Mouse (Mus musculus) spleen, embryonic (tissue): ENCODE data around the gene Dmap1.

ENCODE experiments used
- CTCF ChIA-PET: fragments of 350-600 bp; sonication (Branson Sonifier 250); formaldehyde crosslinking; loops from one replicate; lab custom pipeline; 2022; lab: Charles Lee

The Dmap1 gene

DNA sequence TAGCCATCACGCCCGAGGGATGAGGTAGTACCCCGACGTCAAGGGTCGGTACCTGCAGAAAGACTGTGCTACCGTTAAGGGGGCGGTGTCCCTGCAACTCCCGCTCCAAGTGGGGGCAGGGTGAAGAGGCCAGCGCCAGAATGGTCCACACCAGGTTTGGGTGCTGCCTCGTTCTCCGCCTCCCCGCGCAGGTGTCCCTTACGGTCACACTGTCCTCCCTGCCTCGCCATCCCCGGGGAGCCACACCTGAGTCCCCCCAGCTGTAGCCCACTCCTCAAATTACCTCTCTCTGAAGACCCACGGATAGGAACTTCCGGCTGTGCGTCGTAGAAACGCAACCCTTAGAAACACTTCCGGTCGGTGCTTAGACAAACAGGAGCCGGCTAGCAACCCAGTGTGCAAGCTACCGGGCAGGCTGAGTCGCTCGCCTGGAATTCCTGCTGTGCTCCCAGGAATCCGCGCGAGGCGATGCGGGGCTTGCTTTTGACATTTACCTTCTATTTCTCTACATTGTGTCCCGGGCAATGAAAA, at the start of gene Dmap1:
TSS of gene Dmap1 (minus strand) at position 343 of the 531 bp plus-strand sequence.
- CTCF ChIA-PET = interaction anchor here (0.7 kb wide), 1 partner anchor 575 kb away, joined by 3 read pairs; no protein-coding TSS in a partner anchor

DNA sequence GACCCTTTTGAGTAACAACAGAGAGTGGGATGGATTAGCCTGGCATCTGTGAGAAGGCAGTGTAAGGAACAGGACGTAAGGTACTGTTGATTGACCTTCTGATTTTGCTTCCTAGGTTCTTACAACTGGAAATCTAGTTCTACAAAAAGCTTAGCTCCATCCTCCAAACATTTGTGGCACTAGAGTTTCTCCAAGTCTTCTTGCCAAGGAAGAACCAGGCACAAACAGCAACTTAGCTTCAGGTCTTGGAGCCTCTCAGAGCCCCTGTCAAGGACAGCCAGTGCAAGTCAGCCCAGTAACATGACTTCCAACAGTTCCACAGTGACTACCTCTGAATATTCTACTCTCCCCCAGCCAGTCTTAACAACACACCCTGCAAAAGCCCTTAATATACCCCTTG, 42.0 kb upstream of the Dmap1 start, which contains the start of gene Gm12845:
TSS of gene Gm12845 (plus strand) at position 301 of the 400 bp plus-strand sequence.
- CTCF ChIA-PET = no interaction called here

DNA sequence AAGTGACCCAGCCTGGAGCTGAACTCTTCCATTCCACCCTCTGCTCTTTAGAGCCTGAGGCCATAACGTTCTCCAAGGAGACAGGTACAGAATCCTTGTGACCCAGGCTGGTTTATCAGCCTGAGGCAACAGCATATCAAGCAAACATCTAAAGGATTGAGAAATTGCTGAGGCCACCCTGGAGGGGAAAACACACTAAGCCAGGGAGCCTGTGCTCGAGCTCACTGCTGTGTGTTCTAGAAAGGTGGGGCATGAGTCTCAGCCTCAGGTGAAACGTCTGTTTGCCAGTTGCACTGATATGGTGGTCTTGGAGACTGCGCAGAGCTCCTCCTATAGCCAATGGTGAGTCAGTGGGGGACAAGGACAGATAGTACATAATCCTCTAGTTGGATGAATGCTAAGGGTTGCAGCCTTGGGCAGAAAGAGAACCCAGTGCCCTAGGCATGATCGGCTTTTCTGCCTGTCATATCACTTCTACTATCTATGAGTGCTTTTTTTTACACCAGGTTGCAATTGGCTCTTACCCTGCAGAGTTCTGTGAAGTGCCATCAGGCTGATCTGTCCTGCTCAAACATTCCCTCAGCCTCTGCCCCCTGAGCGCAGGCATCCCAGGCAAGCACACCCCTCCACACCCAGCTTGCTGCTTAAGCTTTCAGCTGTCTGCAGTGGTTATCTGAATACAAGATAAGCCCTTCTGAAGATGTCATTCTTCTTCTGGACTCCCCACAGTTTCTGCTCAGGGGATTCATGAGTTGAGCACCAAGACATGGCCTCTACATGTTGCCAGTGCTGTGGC, 31.4 kb upstream of the Dmap1 start:
- CTCF ChIA-PET = no interaction called here

DNA sequence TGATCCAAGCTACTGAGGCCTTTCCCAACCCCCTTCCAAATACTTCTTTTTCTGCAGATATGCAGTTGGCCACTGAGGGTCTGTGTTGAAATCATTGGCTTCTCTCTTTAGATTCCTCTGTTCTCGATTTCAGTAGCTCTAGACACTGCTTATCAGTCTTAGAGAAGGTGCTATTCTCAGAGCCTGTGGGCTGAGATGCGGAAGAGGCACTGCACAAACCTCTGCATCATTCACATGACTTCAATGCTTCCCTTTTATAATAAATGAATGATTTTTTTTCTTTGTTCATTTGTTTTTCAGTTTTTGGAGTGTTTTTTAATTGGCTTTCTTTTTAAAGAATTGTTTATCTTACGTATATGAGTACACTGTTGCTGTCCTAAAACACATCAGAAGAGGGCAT, 30.2 kb upstream of the Dmap1 start:
- CTCF ChIA-PET = no interaction called here

DNA sequence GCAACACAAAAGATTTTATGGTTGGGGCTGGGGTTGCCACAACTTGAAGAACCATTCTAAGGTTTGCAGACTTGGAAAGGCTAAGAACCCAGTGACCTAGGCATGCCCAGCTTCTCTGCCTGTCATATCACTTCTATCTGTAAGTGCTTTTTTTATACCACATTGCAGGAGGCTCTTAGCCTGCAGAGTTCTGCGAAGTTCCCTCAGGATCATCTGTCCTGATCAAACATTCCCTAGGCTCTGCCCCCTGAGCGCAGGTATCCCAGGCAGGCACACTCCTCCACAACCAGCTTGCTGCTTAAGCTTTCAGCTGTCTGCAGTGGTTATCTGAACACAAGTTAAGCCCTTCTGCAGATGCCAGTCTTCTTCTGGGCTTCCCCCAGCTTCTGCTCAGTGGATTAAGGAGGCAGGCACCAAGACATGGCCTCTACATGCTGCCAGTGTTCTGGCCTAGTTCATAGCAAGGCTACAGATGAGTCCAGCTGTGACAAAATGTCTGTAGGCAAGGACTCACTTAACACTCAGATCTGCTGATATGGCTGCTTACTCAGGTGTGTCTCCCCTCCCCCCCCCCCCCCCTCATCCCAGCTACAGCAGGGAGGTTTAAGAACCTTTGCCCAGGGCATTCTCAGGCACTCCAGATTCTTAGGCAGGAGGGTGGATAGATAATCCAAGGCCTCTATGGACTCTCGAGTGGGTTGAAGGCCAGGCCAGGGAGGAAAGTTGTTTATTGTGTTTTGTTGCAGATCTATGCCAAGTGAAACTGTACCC, 26.9 kb upstream of the Dmap1 start:
- CTCF ChIA-PET = interaction anchor here (0.7 kb wide), 1 partner anchor 158 kb away, joined by 3 read pairs; no protein-coding TSS in a partner anchor

DNA sequence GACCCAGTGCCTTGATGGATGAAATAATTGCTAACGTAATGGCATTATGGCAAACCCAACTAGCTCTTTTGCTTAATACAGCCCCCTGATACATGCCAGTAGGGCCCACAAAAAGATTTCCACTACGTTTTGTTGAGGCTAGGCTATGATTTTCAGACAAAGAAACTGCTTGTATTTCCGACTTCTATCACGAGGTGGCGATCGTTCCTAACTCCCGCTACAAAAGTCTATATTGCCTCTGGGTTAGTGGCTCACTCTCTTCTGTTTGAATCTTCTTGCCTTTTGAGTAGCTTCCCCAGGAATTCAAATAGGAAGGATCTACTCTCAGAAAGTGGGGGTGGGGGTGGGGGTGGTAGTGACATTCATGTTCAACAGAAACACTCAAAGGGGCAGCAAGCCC, 23.3 kb upstream of the Dmap1 start:
- CTCF ChIA-PET = interaction anchor here (0.5 kb wide), 1 partner anchor 51 kb away, joined by 6 read pairs; no protein-coding TSS in a partner anchor

DNA sequence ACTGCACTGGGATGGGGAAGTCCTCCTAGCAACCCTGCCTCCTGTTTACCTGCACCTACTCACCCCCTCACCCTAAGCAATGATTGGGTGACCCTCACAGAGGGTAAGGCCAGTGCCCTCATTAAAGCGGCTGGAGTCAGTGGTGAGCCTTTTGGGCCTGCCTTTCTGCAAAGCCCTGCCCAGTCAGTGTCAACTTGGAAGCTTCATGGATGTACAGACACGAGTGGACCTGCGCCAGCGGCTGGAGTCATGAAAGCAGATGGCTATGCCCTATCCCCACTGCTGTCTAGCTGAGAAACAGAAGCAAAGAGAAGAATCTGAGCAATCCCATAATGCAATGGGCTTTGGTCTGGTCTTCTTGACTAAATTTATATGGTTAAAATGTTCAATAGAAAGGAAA, 4.3 kb upstream of the Dmap1 start:
- CTCF ChIA-PET = no interaction called here

DNA sequence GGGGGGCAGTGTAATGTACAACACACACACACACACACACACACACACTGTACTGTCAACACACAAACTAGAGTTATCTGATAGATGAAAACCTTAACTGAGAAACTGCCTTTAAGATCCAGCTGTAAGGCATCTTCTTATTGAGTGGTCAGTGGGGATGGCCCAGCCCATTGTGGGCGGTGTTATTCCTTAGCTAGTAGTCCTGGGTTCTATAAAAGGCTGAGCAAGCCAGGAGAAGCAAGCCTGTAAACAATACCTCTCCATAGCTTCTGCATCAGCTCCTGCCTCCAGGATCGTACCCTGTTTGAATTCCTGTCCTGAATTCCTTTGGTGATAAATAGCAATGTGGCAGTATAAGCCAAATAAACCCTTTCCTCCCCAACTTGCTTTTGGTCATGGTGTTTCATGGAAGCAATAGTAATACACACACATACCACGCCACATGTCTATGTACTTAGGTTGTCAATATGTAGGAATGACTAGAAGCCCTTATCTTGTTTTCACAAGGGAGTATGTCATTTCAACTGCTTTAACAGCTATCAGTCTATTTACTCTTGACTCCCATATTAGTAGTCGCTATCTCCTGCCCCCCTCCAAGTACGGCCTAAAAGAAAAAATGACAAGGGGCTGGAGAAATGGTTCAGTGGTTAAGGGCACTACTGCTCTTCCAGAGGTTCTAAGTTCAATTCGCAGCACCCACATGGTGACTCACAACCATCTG, 1.1 kb upstream of the Dmap1 start:
- CTCF ChIA-PET = no interaction called here

DNA sequence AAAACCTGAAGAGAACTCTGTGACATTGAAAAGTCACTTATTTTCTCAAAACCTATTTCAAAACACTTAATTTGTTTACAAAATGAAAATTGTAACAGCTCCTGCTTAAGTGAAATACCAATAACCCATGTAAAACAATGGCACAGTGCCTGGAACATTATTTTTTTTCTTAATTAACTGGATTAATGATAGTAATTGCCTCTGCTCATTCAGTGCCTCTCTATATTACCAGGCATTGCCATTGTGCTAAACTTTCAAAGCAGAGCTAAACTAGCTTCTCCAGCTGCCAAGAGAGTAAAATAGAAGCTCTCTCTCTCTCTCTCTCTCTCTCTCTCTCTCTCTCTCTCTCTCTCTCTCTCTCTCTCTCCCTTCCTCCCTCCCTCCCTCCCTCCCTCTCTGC, 390 bp upstream of the Dmap1 start:
- CTCF ChIA-PET = no interaction called here

DNA sequence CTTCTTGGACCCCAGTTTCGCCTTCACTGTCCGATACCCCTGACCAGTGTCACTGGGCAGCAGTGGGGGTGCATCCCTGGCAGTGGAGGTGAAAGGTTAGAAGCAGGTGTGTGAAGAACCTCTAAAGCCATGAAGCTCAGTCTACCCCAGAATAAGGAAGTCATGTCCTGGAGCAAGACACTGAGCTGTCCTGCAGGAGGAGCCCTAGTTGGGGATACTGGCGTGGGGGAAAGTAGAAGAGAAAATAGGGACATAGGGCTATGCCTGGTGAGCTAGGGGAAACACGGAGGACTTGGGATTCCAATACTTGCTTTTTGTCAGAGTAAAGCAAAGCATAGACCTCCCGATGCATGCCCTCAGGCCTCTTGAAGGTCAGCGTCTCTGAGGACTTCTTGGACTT, 1.1 kb downstream of the Dmap1 start:
- CTCF ChIA-PET = no interaction called here

DNA sequence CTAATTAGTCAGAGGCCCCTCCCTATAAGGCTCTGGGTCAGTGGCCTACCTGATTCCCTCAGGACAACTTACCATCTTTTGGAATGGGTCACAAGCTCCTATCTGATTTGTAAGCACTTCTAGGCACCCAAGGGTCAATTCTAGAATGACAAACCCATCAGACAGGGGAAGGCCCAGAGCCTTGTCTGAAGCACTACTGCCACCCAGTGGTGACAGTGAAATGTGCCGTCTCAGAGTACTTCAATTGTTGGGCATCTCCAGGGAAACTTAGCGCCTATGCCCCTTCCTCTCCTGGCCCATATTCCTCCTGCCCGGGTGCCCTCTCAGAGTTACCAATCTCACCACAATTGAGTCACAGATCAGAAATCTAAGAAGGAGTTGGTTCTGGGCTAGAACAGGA, 5.2 kb downstream of the Dmap1 start:
- CTCF ChIA-PET = interaction anchor here (0.6 kb wide), 2 partner anchors 89 to 486 kb away, joined by 3 to 8 read pairs; no protein-coding TSS in a partner anchor

DNA sequence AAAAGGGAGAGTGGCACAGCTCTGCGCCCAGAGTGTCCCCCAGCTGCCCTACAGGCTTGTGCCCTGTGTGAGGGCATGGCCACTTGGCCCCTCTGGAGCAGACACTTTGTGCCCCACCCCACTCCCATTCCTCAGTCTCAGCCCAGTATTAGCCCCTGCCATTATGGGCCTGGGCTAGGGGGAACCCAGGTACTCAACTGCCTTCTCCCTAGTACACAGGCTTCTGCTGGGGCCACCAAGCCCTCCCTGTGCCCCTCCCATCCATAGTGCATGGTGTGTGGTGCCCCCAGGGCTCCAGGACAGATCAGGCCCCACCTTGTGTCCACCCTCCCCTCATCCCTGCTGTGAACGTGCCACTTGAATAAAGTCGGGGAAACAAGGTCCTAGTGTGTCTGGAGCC, 8.2 kb downstream of the Dmap1 start:
- CTCF ChIA-PET = no interaction called here

DNA sequence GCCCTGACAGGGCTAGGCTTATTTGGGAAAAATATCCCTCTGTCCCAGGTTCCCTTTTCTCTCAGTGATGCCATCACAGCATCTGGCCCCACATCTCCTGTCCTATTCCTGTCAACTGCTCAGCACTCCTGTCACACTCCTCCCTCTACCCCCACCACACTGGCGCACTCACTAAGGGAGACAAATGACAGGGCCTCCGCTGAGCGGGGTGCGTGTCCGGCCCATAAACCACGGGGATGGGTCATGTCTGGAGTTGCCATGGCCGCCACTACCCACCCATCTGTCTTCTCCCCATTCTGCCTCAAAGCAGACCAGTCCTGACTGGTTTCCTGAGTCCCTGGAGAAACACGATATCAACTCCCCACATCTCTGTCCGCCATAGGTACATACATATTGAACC, 10.0 kb downstream of the Dmap1 start:
- CTCF ChIA-PET = no interaction called here

DNA sequence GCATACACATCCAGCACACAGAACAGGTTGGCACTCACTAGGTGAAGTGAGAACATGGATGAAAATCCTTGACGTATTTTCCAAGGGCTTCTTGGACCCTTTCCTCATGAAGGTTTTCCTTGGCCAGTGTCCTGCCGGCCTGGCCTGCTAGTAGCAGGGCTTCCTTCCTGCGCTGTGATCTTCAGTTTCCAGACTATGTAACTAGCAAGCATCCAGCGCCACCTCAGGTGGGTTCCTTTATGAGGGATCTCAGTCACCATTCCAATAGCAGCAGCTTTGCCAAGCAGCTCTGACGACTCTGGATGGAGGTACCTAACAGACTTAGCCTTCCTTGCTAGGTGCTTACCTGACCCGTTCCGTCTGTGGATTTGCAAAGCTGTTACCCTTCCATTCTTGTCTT, 12.2 kb downstream of the Dmap1 start:
- CTCF ChIA-PET = no interaction called here

DNA sequence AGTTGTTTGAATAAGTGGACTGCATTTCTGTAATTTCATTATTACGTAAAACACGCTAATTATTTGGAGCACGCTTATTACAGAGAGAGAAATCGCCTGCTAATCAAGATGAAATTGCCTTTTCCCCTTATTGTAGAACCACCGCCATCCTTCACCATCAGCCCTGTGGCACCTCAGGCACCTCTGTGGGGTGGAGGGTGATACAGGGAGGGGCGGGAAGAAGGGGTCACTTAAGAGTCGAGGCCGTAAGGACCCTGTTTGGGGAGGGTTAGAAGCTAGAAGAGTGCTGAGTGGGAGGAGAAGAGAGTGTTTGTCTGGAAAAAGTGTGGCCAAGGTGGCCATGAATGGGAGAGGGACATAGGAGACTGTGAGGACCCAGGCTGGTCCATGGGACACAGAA, 16.0 kb downstream of the Dmap1 start:
- CTCF ChIA-PET = interaction anchor here (0.7 kb wide), 1 partner anchor 70 kb away, joined by 4 read pairs; no protein-coding TSS in a partner anchor

DNA sequence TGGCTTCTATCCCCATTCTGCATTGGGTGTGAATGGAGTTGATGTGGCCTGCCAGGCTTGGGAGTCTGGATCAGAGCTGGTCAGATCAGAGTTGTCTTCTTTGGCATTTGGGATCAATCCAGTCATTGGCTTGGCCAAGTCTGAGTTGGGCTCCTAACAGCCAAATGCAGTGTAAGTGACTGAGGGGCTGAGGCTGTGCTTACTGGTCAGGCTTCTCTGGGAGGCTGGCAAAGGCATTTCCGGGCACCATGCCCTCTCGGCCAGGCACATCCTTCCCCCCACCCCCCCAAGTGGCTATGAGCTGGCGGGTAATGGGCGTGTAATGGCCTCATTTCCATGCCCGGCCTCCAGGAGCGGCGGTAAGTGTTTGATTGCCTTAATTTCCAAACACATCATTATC, 16.5 kb downstream of the Dmap1 start:
- CTCF ChIA-PET = interaction anchor here (0.7 kb wide), 1 partner anchor 69 kb away, joined by 4 read pairs; no protein-coding TSS in a partner anchor

DNA sequence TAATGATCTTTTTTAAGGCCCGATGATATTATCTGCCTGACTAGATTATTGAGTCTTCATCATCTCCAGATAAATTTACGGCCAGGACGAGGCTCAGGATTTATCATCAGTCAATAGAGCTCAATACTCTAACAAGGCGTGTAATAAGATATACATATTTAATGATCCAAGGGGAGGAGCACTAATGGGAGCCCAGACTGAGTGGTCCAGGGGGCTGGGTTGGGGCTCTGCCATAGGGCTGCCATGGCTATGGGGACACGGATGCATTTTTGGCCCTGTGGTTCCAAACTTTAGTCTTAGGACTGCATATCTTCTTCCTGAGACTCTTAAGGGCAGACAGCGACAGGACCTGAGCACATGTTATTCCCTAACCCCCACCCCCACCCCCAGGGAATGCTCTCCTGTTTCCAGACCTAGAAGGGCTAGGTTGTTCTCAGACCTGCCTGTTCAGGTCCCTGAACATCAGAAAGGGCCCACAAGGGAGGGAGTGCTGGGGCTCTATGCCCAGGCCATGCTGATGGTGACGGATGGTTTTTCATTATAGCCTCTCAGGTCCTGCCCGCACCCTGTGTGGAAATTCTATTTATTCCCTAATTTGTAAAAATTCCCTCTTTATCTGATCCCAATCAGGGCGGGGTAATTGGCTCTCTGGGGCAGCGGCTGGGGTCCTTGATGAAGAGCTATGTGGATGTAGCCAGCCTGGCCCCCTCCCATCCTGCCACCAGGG, 17.5 kb downstream of the Dmap1 start:
- CTCF ChIA-PET = no interaction called here

DNA sequence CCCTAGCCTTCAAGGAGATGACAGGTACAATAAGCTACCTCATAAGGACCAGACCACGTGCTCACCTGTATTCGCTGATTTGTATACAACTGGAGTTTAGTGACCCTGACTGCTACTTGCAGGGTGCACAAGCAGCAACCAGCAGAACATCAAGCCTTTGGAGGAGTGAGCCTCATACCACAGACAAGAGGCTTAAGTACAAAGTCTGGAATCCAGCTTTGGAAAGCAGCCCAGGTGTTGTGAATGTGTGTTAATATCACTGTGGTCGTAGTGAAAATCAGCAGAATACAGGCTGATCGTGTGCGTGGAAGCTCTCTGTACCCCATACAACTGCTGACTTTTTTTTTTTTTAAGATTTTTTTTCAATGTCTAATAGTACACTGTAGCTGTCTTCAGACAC, 22.1 kb downstream of the Dmap1 start:
- CTCF ChIA-PET = no interaction called here

DNA sequence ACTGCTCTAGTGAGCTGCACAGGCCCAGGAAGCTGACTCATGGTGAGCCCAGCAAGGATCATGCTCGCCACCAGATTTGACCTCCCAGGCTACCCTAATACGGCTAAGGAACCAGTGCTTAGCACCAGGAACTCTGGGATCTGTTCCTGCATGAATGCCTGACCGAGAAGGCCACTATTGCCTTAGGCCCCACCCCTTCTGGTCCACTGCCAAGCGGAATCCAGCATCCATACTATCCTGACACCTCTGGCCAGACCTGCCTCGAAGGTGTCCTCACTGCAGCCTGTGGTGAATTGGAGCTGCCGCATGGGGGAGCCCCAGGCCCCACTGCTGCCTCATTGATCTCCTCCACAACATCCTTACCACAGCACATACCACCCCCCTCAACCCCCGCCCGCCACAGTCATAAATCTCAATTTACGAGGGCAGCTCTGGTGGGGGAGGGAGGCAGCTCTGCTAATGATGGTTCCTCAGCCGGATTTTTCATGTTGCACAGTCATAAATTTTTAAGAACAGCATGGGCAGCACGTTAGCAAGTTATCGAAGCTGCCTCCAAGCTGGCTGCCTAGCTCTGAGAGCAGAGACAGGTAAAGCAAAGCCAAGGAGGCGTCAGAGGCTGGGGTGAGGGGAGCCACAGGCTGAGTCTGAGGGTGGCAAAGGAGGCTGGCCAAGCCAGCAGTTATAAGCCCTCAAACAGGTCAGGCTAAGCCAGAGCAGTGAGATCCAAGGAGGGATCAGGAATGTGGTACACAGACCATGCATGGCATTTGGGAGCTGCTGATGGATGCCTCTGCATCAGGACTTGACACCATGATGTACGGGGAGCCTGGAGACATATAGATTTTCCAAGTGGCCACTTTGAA, 23.3 kb downstream of the Dmap1 start:
- CTCF ChIA-PET = no interaction called here

DNA sequence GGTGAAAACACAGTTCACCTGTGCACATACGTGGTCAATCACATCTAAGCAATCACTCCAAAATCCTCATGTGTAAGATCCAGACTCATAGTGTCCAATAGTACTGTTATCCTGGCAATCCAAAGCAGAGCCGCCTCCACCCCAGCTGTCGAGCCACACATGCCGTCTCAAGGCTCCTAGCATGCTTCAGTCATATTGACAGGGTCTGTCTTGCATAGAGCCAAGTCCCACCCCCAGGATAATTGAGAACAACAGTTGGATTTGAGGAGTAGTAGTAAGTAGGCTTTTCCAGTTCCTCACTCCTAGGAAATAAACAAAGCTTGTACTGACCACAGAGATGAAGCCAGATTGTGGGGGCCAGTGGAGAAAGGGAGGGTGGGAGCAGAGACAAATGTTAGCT, 24.4 kb downstream of the Dmap1 start:
- CTCF ChIA-PET = no interaction called here
